Mouse (Mus musculus): ENCODE results near the gene Golga4. TPM values are rescaled to one million over a fixed set of nuclear protein-coding genes. Genes with fewer than 3 reads are reported as not detected.

The Golga4 gene
- polyA plus RNA-seq, 1 experiment from 2014 or later = 48.5 TPM

- Histone ChIP-seq H3K9me3 (ENCODE audit: control insufficient read depth, low read length) (no peaks in the 10 kb centered on the region), H3K36me3 (ENCODE audit: control insufficient read depth, insufficient read depth, low read length) (peaks cover 32% of the 10 kb centered on the region), H3K4me3 (ENCODE audit: low read depth, low read length) (no peak overlapping the region), H3K27me3 (replicated peaks; ENCODE audit: control insufficient read depth, insufficient read depth, low read length) (no peaks in the 10 kb centered on the region), H3K4me2 (ENCODE audit: low read depth, low read length) (no peak overlapping the region), H3K4me1 (ENCODE audit: control insufficient read depth, insufficient read depth, low read length) (peaks cover 8% of the 10 kb centered on the region; the same call in 1 of the 2 replicates), H3K27ac (replicated peaks; ENCODE audit: low read depth, low read length) (no peak overlapping the region), H3K9ac (ENCODE audit: low read depth, low read length) (no peak overlapping the region)
- WGBS = 65% methylated on average over 8 of the region's 8 CpGs
- no peak for ATAC-seq (ENCODE audit: low read depth)
- no peak for DNase-seq (ENCODE audit: low spot score)
Observed at GRCm38 (mm10) chr9:118521659-118522058, 15.6 kb downstream of the Golga4 start.

DNA sequence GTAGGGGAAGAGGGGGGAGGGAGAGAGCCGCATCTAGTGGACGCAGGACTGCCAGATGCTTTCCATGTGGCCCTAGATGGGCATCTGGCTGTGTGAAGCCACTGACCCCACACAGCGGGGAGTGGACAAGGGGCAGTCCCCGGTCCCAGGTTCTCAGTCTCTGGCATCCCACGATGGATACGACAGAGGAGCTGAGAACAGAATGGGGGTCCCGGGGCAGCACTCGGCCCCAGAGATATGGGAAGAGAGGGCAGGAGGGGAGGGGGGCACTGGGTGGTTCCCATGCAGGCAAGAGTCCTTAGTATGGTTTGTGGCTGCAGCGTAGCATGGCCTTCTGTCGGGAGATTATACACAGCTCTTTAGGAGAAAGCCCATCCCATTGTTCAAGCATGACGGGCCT lies 17.7 kb downstream of the Golga4 start:
- no peak overlapping the region for H3K27ac ChIP-seq (replicated peaks; ENCODE audit: low read depth, low read length)
- no peaks in the 10 kb centered on the region for H3K9me3 ChIP-seq (ENCODE audit: control insufficient read depth, low read length)
- H3K4me1 ChIP-seq (ENCODE audit: control insufficient read depth, insufficient read depth, low read length) = peaks cover 8% of the 10 kb centered on the region; the same call in 1 of the 2 replicates
- no peak overlapping the region for H3K9ac ChIP-seq (ENCODE audit: low read depth, low read length)
- H3K4me2 ChIP-seq (ENCODE audit: low read depth, low read length) = no peak overlapping the region
- WGBS = 80% methylated on average over 11 of the region's 11 CpGs
- H3K4me3 ChIP-seq (ENCODE audit: low read depth, low read length) = no peak overlapping the region
- no peaks in the 10 kb centered on the region for H3K27me3 ChIP-seq (replicated peaks; ENCODE audit: control insufficient read depth, insufficient read depth, low read length)
- H3K36me3 ChIP-seq (ENCODE audit: control insufficient read depth, insufficient read depth, low read length) = peaks cover 53% of the 10 kb centered on the region
- ATAC-seq (ENCODE audit: low read depth) (no peak), DNase-seq (ENCODE audit: low spot score) (no peak)

DNA sequence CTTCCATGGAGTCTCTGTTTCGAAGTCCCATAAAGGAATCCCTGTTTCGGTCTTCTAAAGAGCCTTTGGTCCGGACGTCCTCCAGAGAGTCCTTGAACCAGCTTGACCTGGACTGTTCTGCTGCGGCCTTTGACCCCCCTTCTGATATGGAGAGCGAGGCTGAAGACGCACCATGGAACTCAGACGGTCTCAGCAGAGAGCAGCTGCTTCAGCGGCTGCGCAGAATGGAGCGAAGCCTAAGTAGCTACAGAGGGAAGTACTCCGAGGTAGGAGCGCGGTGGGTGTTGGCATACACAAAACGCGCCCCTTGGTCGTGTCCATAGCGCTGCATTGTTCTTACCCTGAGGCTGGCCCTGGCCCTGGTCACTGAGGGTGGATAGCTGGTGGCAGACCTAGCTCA lies 21.0 kb downstream of the Golga4 start:
- no peak overlapping the region for H3K27ac ChIP-seq (replicated peaks; ENCODE audit: low read depth, low read length)
- ATAC-seq (ENCODE audit: low read depth) (no peak), DNase-seq (ENCODE audit: low spot score) (no peak)
- no peaks in the 10 kb centered on the region for H3K4me1 ChIP-seq (ENCODE audit: control insufficient read depth, insufficient read depth, low read length)
- H3K4me2 ChIP-seq (ENCODE audit: low read depth, low read length) = no peak overlapping the region
- no peaks in the 10 kb centered on the region for H3K9me3 ChIP-seq (ENCODE audit: control insufficient read depth, low read length)
- peaks cover 84% of the 10 kb centered on the region for H3K36me3 ChIP-seq (ENCODE audit: control insufficient read depth, insufficient read depth, low read length)
- H3K27me3 ChIP-seq (replicated peaks; ENCODE audit: control insufficient read depth, insufficient read depth, low read length) = no peaks in the 10 kb centered on the region
- 92% methylated on average over 18 of the region's 18 CpGs for WGBS
- H3K9ac ChIP-seq (ENCODE audit: low read depth, low read length) = no peak overlapping the region
- no peak overlapping the region for H3K4me3 ChIP-seq (ENCODE audit: low read depth, low read length)

GRCm38 (mm10) chr9:118529783-118530182 lies 23.7 kb downstream of the Golga4 start:
- Histone ChIP-seq H3K36me3 (ENCODE audit: control insufficient read depth, insufficient read depth, low read length) (peaks cover 93% of the 10 kb centered on the region), H3K9me3 (ENCODE audit: control insufficient read depth, low read length) (no peaks in the 10 kb centered on the region), H3K4me3 (ENCODE audit: low read depth, low read length) (no peak overlapping the region), H3K27ac (replicated peaks; ENCODE audit: low read depth, low read length) (no peak overlapping the region), H3K9ac (ENCODE audit: low read depth, low read length) (no peak overlapping the region), H3K4me1 (ENCODE audit: control insufficient read depth, insufficient read depth, low read length) (no peaks in the 10 kb centered on the region), H3K4me2 (ENCODE audit: low read depth, low read length) (no peak overlapping the region), H3K27me3 (replicated peaks; ENCODE audit: control insufficient read depth, insufficient read depth, low read length) (no peaks in the 10 kb centered on the region)
- DNase-seq (ENCODE audit: low spot score) (no peak), ATAC-seq (ENCODE audit: low read depth) (no peak)
- WGBS = 81% methylated on average over 3 of the region's 3 CpGs

DNA sequence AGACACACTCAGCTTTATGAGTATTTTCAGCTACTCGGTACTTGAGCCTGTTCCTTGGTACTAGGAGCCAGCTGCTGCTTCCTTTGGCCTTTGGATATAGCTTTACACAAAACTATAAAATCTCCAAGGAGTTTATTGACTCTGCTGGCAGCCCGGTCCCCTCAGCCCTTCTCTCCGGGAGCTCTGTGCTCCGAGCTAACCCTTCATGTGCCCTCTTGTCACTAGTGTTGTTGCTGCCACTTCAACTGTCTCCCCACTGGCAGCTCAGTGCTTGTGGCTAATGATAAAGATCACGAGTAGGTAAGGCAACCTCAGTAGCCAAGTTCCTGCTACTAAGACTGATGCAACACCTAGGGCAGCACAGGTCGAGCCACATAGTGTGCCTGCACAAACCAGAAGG lies 24.6 kb downstream of the Golga4 start:
- ATAC-seq (ENCODE audit: low read depth) = no peak
- Histone ChIP-seq H3K27me3 (replicated peaks; ENCODE audit: control insufficient read depth, insufficient read depth, low read length) (no peaks in the 10 kb centered on the region), H3K4me1 (ENCODE audit: control insufficient read depth, insufficient read depth, low read length) (no peaks in the 10 kb centered on the region), H3K9ac (ENCODE audit: low read depth, low read length) (no peak overlapping the region), H3K4me2 (ENCODE audit: low read depth, low read length) (no peak overlapping the region), H3K4me3 (ENCODE audit: low read depth, low read length) (no peak overlapping the region), H3K9me3 (ENCODE audit: control insufficient read depth, low read length) (no peaks in the 10 kb centered on the region), H3K27ac (replicated peaks; ENCODE audit: low read depth, low read length) (no peak overlapping the region), H3K36me3 (ENCODE audit: control insufficient read depth, insufficient read depth, low read length) (peaks cover 92% of the 10 kb centered on the region)
- WGBS = 85% methylated on average over 6 of the region's 6 CpGs
- no peak for DNase-seq (ENCODE audit: low spot score)

DNA sequence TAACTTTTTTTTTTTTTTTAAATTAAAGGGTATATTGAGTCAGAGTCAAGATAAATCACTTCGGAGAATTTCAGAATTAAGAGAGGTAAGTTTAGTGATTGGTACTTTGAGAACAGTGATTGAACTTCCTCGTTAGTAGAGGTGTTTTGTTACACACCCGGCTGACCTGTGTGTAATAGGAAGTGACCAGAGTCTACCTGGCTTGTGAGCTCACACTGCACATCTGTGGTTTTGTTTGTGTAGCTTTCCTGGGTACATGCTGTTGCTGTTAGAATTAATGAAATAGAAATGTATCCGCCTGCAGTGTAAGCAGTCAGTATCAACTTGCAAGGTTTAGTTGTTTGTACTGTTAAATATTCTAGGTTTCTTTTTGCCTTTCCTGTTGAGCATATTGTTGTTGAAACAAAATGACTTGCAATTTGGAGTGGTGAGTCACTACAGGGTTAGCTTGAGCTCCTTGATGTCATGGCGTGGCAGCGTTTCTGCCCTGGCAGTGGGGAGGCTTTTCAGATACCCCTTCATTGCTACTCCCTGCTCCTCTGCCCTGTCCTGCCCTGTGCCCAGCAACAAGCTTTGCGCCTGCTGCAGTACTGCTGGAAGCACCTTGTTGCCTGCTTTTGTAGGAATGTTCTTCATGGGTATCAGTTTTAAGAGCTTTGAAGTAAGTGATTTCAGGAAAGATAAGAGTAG lies 26.6 kb downstream of the Golga4 start:
- ATAC-seq (ENCODE audit: low read depth) (no peak), DNase-seq (ENCODE audit: low spot score) (no peak)
- Histone ChIP-seq H3K4me2 (ENCODE audit: low read depth, low read length) (no peak overlapping the region), H3K27me3 (replicated peaks; ENCODE audit: control insufficient read depth, insufficient read depth, low read length) (no peaks in the 10 kb centered on the region), H3K9ac (ENCODE audit: low read depth, low read length) (no peak overlapping the region), H3K9me3 (ENCODE audit: control insufficient read depth, low read length) (no peaks in the 10 kb centered on the region), H3K4me3 (ENCODE audit: low read depth, low read length) (no peak overlapping the region), H3K36me3 (ENCODE audit: control insufficient read depth, insufficient read depth, low read length) (peaks cover 91% of the 10 kb centered on the region), H3K27ac (replicated peaks; ENCODE audit: low read depth, low read length) (no peak overlapping the region), H3K4me1 (ENCODE audit: control insufficient read depth, insufficient read depth, low read length) (no peaks in the 10 kb centered on the region)
- WGBS = 89% methylated on average over 7 of the region's 7 CpGs

DNA sequence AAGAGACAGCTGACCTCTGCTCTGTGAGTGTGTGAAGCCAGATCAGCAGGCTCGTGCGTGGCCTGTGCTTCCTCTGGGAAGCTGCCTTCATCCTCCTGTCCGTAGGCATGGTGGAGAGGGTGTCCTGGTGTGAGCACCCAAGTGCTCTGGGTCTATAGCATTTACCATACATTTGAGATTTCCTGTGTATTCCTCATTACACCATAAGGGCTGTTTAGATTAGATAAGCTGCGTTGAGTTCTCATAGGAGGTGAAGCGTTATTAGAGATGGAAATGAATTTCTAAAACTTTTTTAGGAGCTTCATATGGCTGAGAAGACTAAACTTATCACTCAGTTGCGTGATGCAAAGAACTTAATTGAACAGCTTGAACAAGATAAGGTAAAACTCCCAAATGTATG lies 30.9 kb downstream of the Golga4 start:
- no peaks in the 10 kb centered on the region for H3K9me3 ChIP-seq (ENCODE audit: control insufficient read depth, low read length)
- no peaks in the 10 kb centered on the region for H3K27me3 ChIP-seq (replicated peaks; ENCODE audit: control insufficient read depth, insufficient read depth, low read length)
- WGBS = 91% methylated on average over 6 of the region's 6 CpGs
- no peak overlapping the region for H3K4me2 ChIP-seq (ENCODE audit: low read depth, low read length)
- H3K4me3 ChIP-seq (ENCODE audit: low read depth, low read length) = no peak overlapping the region
- DNase-seq (ENCODE audit: low spot score) = no peak
- no peak overlapping the region for H3K9ac ChIP-seq (ENCODE audit: low read depth, low read length)
- H3K27ac ChIP-seq (replicated peaks; ENCODE audit: low read depth, low read length) = no peak overlapping the region
- no peaks in the 10 kb centered on the region for H3K4me1 ChIP-seq (ENCODE audit: control insufficient read depth, insufficient read depth, low read length)
- no peak for ATAC-seq (ENCODE audit: low read depth)
- H3K36me3 ChIP-seq (ENCODE audit: control insufficient read depth, insufficient read depth, low read length) = peaks cover 91% of the 10 kb centered on the region

DNA sequence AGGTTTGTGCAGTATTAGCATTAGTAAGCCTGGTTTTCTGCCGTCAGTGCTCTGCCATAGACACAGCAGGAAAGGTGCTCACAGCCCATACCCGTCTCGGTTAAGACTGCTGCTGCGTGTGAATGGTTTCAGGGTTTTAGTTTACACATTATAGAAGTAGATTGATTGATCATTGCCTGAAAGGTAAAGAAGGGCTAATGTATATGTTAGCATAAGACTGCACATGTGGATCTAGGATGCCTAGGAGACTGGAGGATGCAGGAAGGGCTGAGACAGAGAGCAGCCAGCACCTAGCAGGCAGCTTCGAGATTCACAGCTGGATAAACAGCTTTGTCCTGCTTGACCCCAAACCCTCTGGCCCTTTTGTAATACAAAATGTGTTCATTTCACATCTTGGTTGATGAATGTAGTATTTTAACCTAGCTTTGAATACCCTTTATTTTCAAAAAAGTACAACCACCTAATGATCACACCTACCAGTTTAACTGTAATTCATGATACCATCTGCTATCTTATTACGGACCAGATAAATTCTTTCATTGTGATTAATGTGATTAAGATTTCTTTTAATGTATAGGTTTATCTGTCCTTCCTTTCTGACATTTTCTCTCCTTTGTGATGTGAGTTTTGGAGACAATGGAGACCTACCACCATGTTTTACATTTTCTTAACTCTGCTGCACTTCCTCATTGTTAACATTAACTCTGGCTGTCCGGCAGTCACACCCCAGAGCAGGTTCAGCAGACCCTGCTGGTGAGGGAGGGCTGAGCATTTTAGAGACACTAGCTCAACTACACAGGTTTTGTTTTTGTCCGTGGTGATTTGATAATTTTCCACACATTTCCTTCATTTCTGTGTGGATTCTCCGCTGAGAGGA lies 31.6 kb downstream of the Golga4 start:
- Histone ChIP-seq H3K9ac (ENCODE audit: low read depth, low read length) (no peak overlapping the region), H3K36me3 (ENCODE audit: control insufficient read depth, insufficient read depth, low read length) (peaks cover 91% of the 10 kb centered on the region), H3K27ac (replicated peaks; ENCODE audit: low read depth, low read length) (no peak overlapping the region), H3K4me2 (ENCODE audit: low read depth, low read length) (no peak overlapping the region), H3K9me3 (ENCODE audit: control insufficient read depth, low read length) (no peaks in the 10 kb centered on the region), H3K4me1 (ENCODE audit: control insufficient read depth, insufficient read depth, low read length) (no peaks in the 10 kb centered on the region), H3K4me3 (ENCODE audit: low read depth, low read length) (no peak overlapping the region), H3K27me3 (replicated peaks; ENCODE audit: control insufficient read depth, insufficient read depth, low read length) (no peaks in the 10 kb centered on the region)
- WGBS = 83% methylated on average over 9 of the region's 9 CpGs
- ATAC-seq (ENCODE audit: low read depth) (no peak), DNase-seq (ENCODE audit: low spot score) (no peak)
